Mouse (Mus musculus) MEL (cell line): ENCODE measurements at regions not wholly inside any gene's neighbourhood (a gene's known extent, or its start where the extent isn't known, plus 50 kb on each side); places are given as distances from the start of the nearest gene placed in this dataset.

Experiments
- CTCF ChIP-seq, 3 experiments: IDR thresholded peaks in 2 of 3; conservative IDR thresholded peaks in 1 of 3; 2 replicates each; pipeline ENCODE4 v1.5.1; 2011 to 2012; ENCODE audit warnings: low read length in 3 of 3, low read depth in 2 of 3, mild to moderate bottlenecking in 2 of 3, improper control_type of control experiment in 1 of 3, inconsistent platforms in 1 of 3, mixed read lengths in 1 of 3, moderate library complexity in 1 of 3; ENCODE audit not compliant: control insufficient read depth in 1 of 3, insufficient read depth in 1 of 3, poor library complexity in 1 of 3, severe bottlenecking in 1 of 3
- POLR2A ChIP-seq, 2 experiments: IDR thresholded peaks; 2 replicates each; pipeline ENCODE4 v1.6.1; 2011 to 2012; ENCODE audit warnings: low read length in 2 of 2, mild to moderate bottlenecking in 2 of 2, control low read depth in 1 of 2, improper control_type of control experiment in 1 of 2, low read depth in 1 of 2, moderate library complexity in 1 of 2; ENCODE audit not compliant: control insufficient read depth in 1 of 2, insufficient read depth in 1 of 2, poor library complexity in 1 of 2

GRCm38 (mm10) chrX:11086257-11087072 is 212.6 kb upstream of the H2al1a start:
- TF ChIP-seq CTCF (IDR thresholded peaks at IDR 0.05 in 2 of 3, conservative IDR thresholded peaks at IDR 0.05 in 1 of 3; ENCODE audit: control insufficient read depth in 1 of 3, insufficient read depth in 1 of 3, low read depth in 2 of 3, low read length in 3 of 3, poor library complexity in 1 of 3, severe bottlenecking in 1 of 3): no peak
- no peak for TF ChIP-seq POLR2A (IDR thresholded peaks at IDR 0.05; ENCODE audit: control insufficient read depth in 1 of 2, insufficient read depth in 1 of 2, low read depth in 1 of 2, low read length in 2 of 2, poor library complexity in 1 of 2)
